In genomic region chrX:47949729-47950128, GRCm38 (mm10) we compare ENCODE assay signal across 12 mouse cellular contexts. TPM values are rescaled to one million over a fixed set of nuclear protein-coding genes. Genes with fewer than 3 reads are reported as not detected.
DNase-seq lines count a peak whose midpoint lies in the region; ATAC-seq and TF ChIP-seq lines count a peak whose summit lies in the region.
"Had no signal": no experiment of that assay in that cellular context is flagged by ENCODE, and none has a peak within 500 bp of the region (broad histone marks: within the 10 kb centered on the region; RNA-seq: fewer than 3 reads in every experiment).

No protein-coding gene starts in this region.

- no peaks in the 10 kb centered on the region for H3K9me3 ChIP-seq in neural tube, embryonic 11.5 days (ENCODE audit: control insufficient read depth, low read length)
- no peaks in the 10 kb centered on the region for H3K9me3 ChIP-seq in forebrain, embryonic 13.5 days (replicated peaks)
- H3K9me3 ChIP-seq in stomach, postnatal 0 days (ENCODE audit: control insufficient read depth, low read length) = no peaks in the 10 kb centered on the region
- H3K9me3 ChIP-seq: embryonic facial prominence, embryonic 15.5 days; liver, embryonic 12.5 days had no signal

- no peak overlapping the region for H3K4me3 ChIP-seq in neural tube, embryonic 11.5 days (ENCODE audit: low read depth, low read length)
- no peak overlapping the region for H3K4me3 ChIP-seq in forebrain, embryonic 13.5 days
- no peak overlapping the region for H3K4me3 ChIP-seq in stomach, postnatal 0 days (ENCODE audit: low read depth, low read length)
- H3K4me3 ChIP-seq: embryonic facial prominence, embryonic 15.5 days; liver, embryonic 12.5 days had no signal

- H3K9ac ChIP-seq in neural tube, embryonic 11.5 days (ENCODE audit: low read length) = no peak overlapping the region
- no peak overlapping the region for H3K9ac ChIP-seq in forebrain, embryonic 13.5 days
- H3K9ac ChIP-seq in stomach, postnatal 0 days (ENCODE audit: low read length) = no peak overlapping the region
- H3K9ac ChIP-seq: embryonic facial prominence, embryonic 15.5 days; liver, embryonic 12.5 days had no signal

- no peak for TF ChIP-seq CTCF in stomach, postnatal 0 days (IDR thresholded peaks at IDR 0.05; ENCODE audit: low read depth)

- peak; percentile 14 for DNase-seq in neural tube, embryonic 11.5 days (ENCODE audit: low spot score)
- DNase-seq in neural tube, embryonic 10.5 days (ENCODE audit: extremely low spot score, low spot score) = no peak
- peak; percentile 16 to 43 for DNase-seq in kidney, postnatal 25 days
- peak; percentile 40 for DNase-seq in stomach, postnatal 0 days (ENCODE audit: low spot score)
- no peak for DNase-seq in testis, postnatal 14 days (ENCODE audit: low spot score)
- no peak for DNase-seq in spleen, adult 12 weeks (ENCODE audit: low spot score)
- DNase-seq: gastrocnemius, postnatal 25 days had no signal

- no peak overlapping the region for H3K27ac ChIP-seq in neural tube, embryonic 11.5 days (ENCODE audit: low read depth, low read length)
- no peak overlapping the region for H3K27ac ChIP-seq in forebrain, embryonic 13.5 days
- H3K27ac ChIP-seq in stomach, postnatal 0 days (replicated peaks) = no peak overlapping the region
- H3K27ac ChIP-seq: embryonic facial prominence, embryonic 15.5 days; liver, embryonic 12.5 days had no signal

- no peaks in the 10 kb centered on the region for H3K27me3 ChIP-seq in neural tube, embryonic 11.5 days (ENCODE audit: control insufficient read depth, insufficient read depth, low read length)
- no peaks in the 10 kb centered on the region for H3K27me3 ChIP-seq in forebrain, embryonic 13.5 days
- no peaks in the 10 kb centered on the region for H3K27me3 ChIP-seq in stomach, postnatal 0 days (ENCODE audit: control insufficient read depth, insufficient read depth, low read length)
- H3K27me3 ChIP-seq: CH12.LX; embryonic facial prominence, embryonic 15.5 days; liver, embryonic 12.5 days had no signal

- no peak for TF ChIP-seq EP300 in stomach, postnatal 0 days (optimal IDR thresholded peaks at IDR 0.05)

- ATAC-seq in neural tube, embryonic 11.5 days (ENCODE audit: insufficient read depth, low FRiP score, low TSS enrichment) = no peak
- peak; percentile 72; the same call in 1 of the 2 replicates for ATAC-seq in forebrain, embryonic 13.5 days
- 0 out of 2 replicates have a peak, but pooled peaks have one; percentile 67 for ATAC-seq in stomach, postnatal 0 days (ENCODE audit: low FRiP score, low TSS enrichment)
- ATAC-seq in megakaryocyte-erythroid progenitor cell, adult 5-6 weeks (replicated peaks; ENCODE audit: low FRiP score, low TSS enrichment, poor library complexity, severe bottlenecking) = no peak
- ATAC-seq: liver, embryonic 12.5 days had no signal

- 52% methylated on average over 3 of the region's 3 CpGs for WGBS in neural tube, embryonic 11.5 days
- 30% methylated on average over 3 of the region's 3 CpGs for WGBS in forebrain, embryonic 13.5 days
- WGBS in stomach, postnatal 0 days = 31% methylated on average over 3 of the region's 3 CpGs

- no peaks in the 10 kb centered on the region for H3K4me1 ChIP-seq in neural tube, embryonic 11.5 days (ENCODE audit: control insufficient read depth, insufficient read depth, low read length)
- no peaks in the 10 kb centered on the region for H3K4me1 ChIP-seq in forebrain, embryonic 13.5 days
- no peaks in the 10 kb centered on the region for H3K4me1 ChIP-seq in stomach, postnatal 0 days (replicated peaks; ENCODE audit: control insufficient read depth, insufficient read depth)
- H3K4me1 ChIP-seq: embryonic facial prominence, embryonic 15.5 days; liver, embryonic 12.5 days had no signal

- H3K4me2 ChIP-seq in neural tube, embryonic 11.5 days (ENCODE audit: low read depth) = no peak overlapping the region
- no peak overlapping the region for H3K4me2 ChIP-seq in forebrain, embryonic 13.5 days
- no peak overlapping the region for H3K4me2 ChIP-seq in stomach, postnatal 0 days (replicated peaks; ENCODE audit: low read depth)
- H3K4me2 ChIP-seq: embryonic facial prominence, embryonic 15.5 days; liver, embryonic 12.5 days had no signal

- no peaks in the 10 kb centered on the region for H3K36me3 ChIP-seq in neural tube, embryonic 11.5 days (ENCODE audit: control insufficient read depth, insufficient read depth, low read length)
- H3K36me3 ChIP-seq in forebrain, embryonic 13.5 days (ENCODE audit: poor library complexity, severe bottlenecking) = peaks cover 11% of the 10 kb centered on the region
- H3K36me3 ChIP-seq in stomach, postnatal 0 days (ENCODE audit: control insufficient read depth, insufficient read depth, low read length) = no peaks in the 10 kb centered on the region

RNA-seq across cellular contexts. Expression of gene Ocrl, which starts 37.5 kb away (rescaled TPM):
- polyA plus RNA-seq in neural tube, embryonic 11.5 days (2014; fragmentation: Nextera tagmentation; extraction: Ambion mirVana) = 19.5 and 20.8 TPM in 2 replicates
- 20.3 and 23.2 TPM in 2 replicates for polyA plus RNA-seq in forebrain, embryonic 13.5 days (2015; fragmentation: Nextera tagmentation; extraction: Ambion mirVana)
- polyA plus RNA-seq in stomach, postnatal 0 days (2015; fragmentation: Nextera tagmentation; extraction: Ambion mirVana) = 7.0 and 8.1 TPM in 2 replicates
- 53.0 and 75.1 TPM in 2 replicates for total RNA-seq in megakaryocyte-erythroid progenitor cell, adult 5-6 weeks (2014; fragmentation: Nextera tagmentation)
- 15.6 and 29.5 TPM in 2 replicates for total RNA-seq in megakaryocyte-erythroid progenitor cell, adult 5-6 weeks (2017)

RNA-seq across cellular contexts. Expression of gene Smarca1, which starts 57.0 kb away (rescaled TPM):
- polyA plus RNA-seq in neural tube, embryonic 11.5 days (2014; fragmentation: Nextera tagmentation; extraction: Ambion mirVana) = 22.6 and 23.2 TPM in 2 replicates
- polyA plus RNA-seq in forebrain, embryonic 13.5 days (2015; fragmentation: Nextera tagmentation; extraction: Ambion mirVana) = 21.7 and 25.4 TPM in 2 replicates
- polyA plus RNA-seq in stomach, postnatal 0 days (2015; fragmentation: Nextera tagmentation; extraction: Ambion mirVana) = 5.8 and 6.4 TPM in 2 replicates
- not detected in 2 replicates for total RNA-seq in megakaryocyte-erythroid progenitor cell, adult 5-6 weeks (2014; fragmentation: Nextera tagmentation)
- total RNA-seq in megakaryocyte-erythroid progenitor cell, adult 5-6 weeks (2017) = not detected in 2 replicates

Comparison
In these comparisons a context has a peak if more than half of its experiments do, and no peak if none do; other contexts are left out.
1. DNase-seq: peak in neural tube, embryonic 11.5 days (single experiment), kidney, postnatal 25 days (2 of 2) and stomach, postnatal 0 days (single experiment); none in neural tube, embryonic 10.5 days (single experiment), testis, postnatal 14 days (single experiment) and spleen, adult 12 weeks (single experiment).
2. ATAC-seq: peak in forebrain, embryonic 13.5 days (single experiment) and stomach, postnatal 0 days (single experiment); none in neural tube, embryonic 11.5 days (single experiment) and megakaryocyte-erythroid progenitor cell, adult 5-6 weeks (single experiment).